Mouse (Mus musculus) olfactory bulb, adult 2 months (tissue): ENCODE data around the gene Dek.

ENCODE experiments used
- CTCF ChIP-seq: fragments of 200-500 bp; IDR thresholded peaks from 2 replicates; pipeline ENCODE4 v1.5.1; 2012; ENCODE audit warnings: low read depth, mild to moderate bottlenecking, low read length, moderate library complexity; ENCODE audit not compliant: insufficient read depth
- POLR2A ChIP-seq: fragments of 200-500 bp; IDR thresholded peaks from 2 replicates; pipeline ENCODE4 v1.6.1; 2012; ENCODE audit warnings: mild to moderate bottlenecking, low read depth, low read length, moderate library complexity; ENCODE audit not compliant: insufficient read depth

GRCm38 (mm10) chr13:47104146-47104545 is 1.9 kb downstream of the Dek start:
- no peak for TF ChIP-seq POLR2A
- no peak for TF ChIP-seq CTCF
